Mouse (Mus musculus): Measurements from ENCODE around the gene F12.

DNA sequence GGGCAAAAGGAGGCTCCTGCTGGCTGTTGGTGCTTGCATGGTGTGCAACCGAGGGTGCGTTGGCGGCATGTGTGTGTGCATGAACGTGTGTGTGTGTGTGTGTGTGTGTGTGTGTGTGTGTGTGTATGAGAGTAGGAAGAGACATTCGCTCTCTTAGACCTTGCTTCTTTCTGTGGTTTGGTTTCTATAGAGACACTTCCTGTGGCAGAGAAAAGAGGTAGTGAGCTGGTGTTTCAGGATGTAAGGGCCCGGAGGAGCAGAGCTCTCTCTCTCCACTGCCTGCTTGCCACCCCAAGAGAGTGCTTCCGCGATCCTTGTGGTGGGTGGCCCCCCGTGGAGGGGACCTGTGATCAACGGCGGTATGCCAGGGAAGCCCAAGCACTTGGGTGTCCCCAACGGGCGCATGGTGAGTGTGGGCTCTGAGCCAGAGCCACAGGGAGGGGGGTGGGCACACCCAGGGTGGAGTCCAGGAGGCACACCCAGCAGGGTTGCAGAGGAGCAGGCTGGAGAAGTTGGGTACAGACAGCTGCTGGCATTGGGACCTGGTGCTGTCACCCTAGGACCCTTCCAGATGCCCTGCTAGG lies 57.0 kb downstream of the F12 start, which contains the start of gene Rgs14:
- no peak for TF ChIP-seq CTCF (IDR thresholded peaks at IDR 0.05; ENCODE audit: insufficient read depth, low read depth, low read length)
- no peak for TF ChIP-seq POLR2A (IDR thresholded peaks at IDR 0.05; ENCODE audit: insufficient read depth, low read depth, low read length)

Measured in olfactory bulb, adult 2 months (tissue).